Mouse (Mus musculus) kidney, adult 2 months (tissue): Measurements from ENCODE around the gene Sbk3.

Source experiments
- CTCF ChIP-seq: fragments of 200-500 bp; conservative IDR thresholded peaks from 2 replicates; pipeline ENCODE4 v1.5.1; 2011; ENCODE audit warnings: low read depth, mild to moderate bottlenecking, control low read depth, low read length, moderate library complexity, mixed read lengths; ENCODE audit not compliant: insufficient read depth, insufficient read length
- POLR2A ChIP-seq: fragments of 200-500 bp; IDR thresholded peaks from one replicate; pipeline ENCODE4 v1.6.1; 2011; ENCODE audit warnings: low read depth, low read length, control low read depth

- TF ChIP-seq CTCF (no peak), POLR2A (no peak)
Observed at GRCm38 (mm10) chr7:4915669-4916416, 55.1 kb downstream of the Sbk3 start.
